7 mouse cellular contexts compared by ENCODE assay signal in the genomic region with DNA sequence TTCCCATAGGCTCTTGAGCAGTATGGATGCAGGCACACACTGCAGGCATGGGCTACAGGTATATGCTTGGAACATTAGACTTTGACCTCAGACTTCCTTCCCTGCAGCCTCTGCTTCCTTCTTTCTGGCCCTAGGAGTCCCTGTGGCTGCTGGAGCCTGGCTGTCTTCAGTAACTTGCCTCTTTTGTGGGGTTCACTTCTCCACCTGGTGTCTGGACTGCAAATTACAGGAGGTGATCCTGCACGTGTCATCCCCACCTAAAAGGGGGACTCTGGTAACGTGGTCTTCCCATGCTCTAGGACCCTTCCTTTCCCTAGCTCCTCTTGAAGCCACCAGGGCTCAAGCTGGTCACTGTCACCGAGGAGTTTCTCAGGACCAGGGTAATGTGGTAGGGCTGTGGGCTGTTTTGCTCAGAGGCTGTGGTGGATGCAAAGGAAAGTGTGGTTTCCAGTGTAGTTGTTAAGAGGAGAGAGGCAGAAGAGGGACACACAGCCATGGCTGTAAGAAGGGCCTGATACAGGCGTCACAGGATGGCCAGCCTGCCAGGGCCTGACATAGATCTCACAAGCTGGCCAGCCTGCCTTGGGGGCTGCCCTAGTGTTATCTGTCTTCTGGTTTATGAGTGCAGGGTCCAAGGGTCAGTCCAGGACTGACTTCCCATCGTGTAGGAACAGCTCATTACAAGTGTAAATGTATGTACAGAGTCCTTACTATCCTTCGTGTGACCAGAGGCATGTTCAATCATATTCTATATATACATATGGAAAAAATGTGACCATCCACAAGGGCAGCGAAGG. TPM values are rescaled to one million over a fixed set of nuclear protein-coding genes. Genes with fewer than 3 reads are reported as not detected.
DNase-seq lines count a peak whose midpoint lies in the region; ATAC-seq lines count a peak whose summit lies in the region.

No protein-coding gene starts in this region.

- no peaks in the 10 kb centered on the region for H3K27me3 ChIP-seq in neural tube, embryonic 14.5 days (ENCODE audit: control insufficient read depth, insufficient read depth, low read length)
- no peaks in the 10 kb centered on the region for H3K27me3 ChIP-seq in neural tube, embryonic 15.5 days (replicated peaks)
- no peaks in the 10 kb centered on the region for H3K27me3 ChIP-seq in erythroblast, embryonic 14.5 days (ENCODE audit: control insufficient read depth)
- no peaks in the 10 kb centered on the region for H3K27me3 ChIP-seq in megakaryocyte, embryonic 14.5 days (replicated peaks)

- H3K9ac ChIP-seq in neural tube, embryonic 14.5 days (replicated peaks; ENCODE audit: low read depth, low read length) = no peak overlapping the region
- no peak overlapping the region for H3K9ac ChIP-seq in neural tube, embryonic 15.5 days (replicated peaks)

- H3K36me3 ChIP-seq in neural tube, embryonic 14.5 days (ENCODE audit: control insufficient read depth, insufficient read depth, low read length) = no peaks in the 10 kb centered on the region
- no peaks in the 10 kb centered on the region for H3K36me3 ChIP-seq in neural tube, embryonic 15.5 days
- H3K36me3 ChIP-seq in erythroblast, embryonic 14.5 days (ENCODE audit: control insufficient read depth) = no peaks in the 10 kb centered on the region
- no peaks in the 10 kb centered on the region for H3K36me3 ChIP-seq in megakaryocyte, embryonic 14.5 days (replicated peaks; ENCODE audit: low read length)

- peak; percentile 39; the same call in 1 of the 2 replicates for ATAC-seq in neural tube, embryonic 14.5 days (ENCODE audit: low read depth)
- ATAC-seq in neural tube, embryonic 15.5 days (ENCODE audit: low FRiP score) = no peak

- H3K4me3 ChIP-seq in neural tube, embryonic 14.5 days (ENCODE audit: low read depth, low read length) = no peak overlapping the region
- H3K4me3 ChIP-seq in neural tube, embryonic 15.5 days (replicated peaks) = no peak overlapping the region
- H3K4me3 ChIP-seq in erythroblast, embryonic 14.5 days (replicated peaks) = peak overlapping the region; percentile 32
- peak overlapping the region; percentile 73 for H3K4me3 ChIP-seq in megakaryocyte, embryonic 14.5 days (replicated peaks)

- peaks cover 3% of the 10 kb centered on the region; the same call in 1 of the 2 replicates for H3K4me1 ChIP-seq in neural tube, embryonic 14.5 days (ENCODE audit: control insufficient read depth, insufficient read depth, low read length)
- 0 out of 2 replicates have a peak, but pooled peaks cover 4% of the 10 kb centered on the region for H3K4me1 ChIP-seq in neural tube, embryonic 15.5 days
- H3K4me1 ChIP-seq in erythroblast, embryonic 14.5 days (ENCODE audit: control insufficient read depth) = peaks cover 47% of the 10 kb centered on the region
- peaks cover 55% of the 10 kb centered on the region for H3K4me1 ChIP-seq in megakaryocyte, embryonic 14.5 days

- H3K9me3 ChIP-seq in neural tube, embryonic 14.5 days (ENCODE audit: control insufficient read depth, low read length) = no peaks in the 10 kb centered on the region
- H3K9me3 ChIP-seq in neural tube, embryonic 15.5 days (replicated peaks) = no peaks in the 10 kb centered on the region
- no peaks in the 10 kb centered on the region for H3K9me3 ChIP-seq in erythroblast, embryonic 14.5 days (ENCODE audit: control insufficient read depth, low read length)
- no peaks in the 10 kb centered on the region for H3K9me3 ChIP-seq in megakaryocyte, embryonic 14.5 days

- no peak overlapping the region for H3K27ac ChIP-seq in neural tube, embryonic 14.5 days (ENCODE audit: low read depth, low read length)
- no peak overlapping the region for H3K27ac ChIP-seq in neural tube, embryonic 15.5 days (replicated peaks)

- DNase-seq in adrenal gland, postnatal 25 days = peak; percentile 19
- DNase-seq in kidney, postnatal 36 days = peak; percentile 36 to 67
- DNase-seq in urinary bladder, postnatal 10 days (ENCODE audit: low spot score) = no peak

- no peak overlapping the region for H3K4me2 ChIP-seq in neural tube, embryonic 14.5 days (ENCODE audit: low read depth, low read length)
- no peak overlapping the region for H3K4me2 ChIP-seq in neural tube, embryonic 15.5 days

- 65% methylated on average over 7 of the region's 7 CpGs for WGBS in neural tube, embryonic 14.5 days
- WGBS in neural tube, embryonic 15.5 days = 64% methylated on average over 7 of the region's 7 CpGs

RNA-seq across cellular contexts. Expression of a gene that starts 59.6 kb away (rescaled TPM):
- 2.0 and 2.8 TPM in 2 replicates for polyA plus RNA-seq in neural tube, embryonic 14.5 days (2014; fragmentation: Nextera tagmentation; extraction: Ambion mirVana)
- 1.9 and 6.0 TPM in 2 replicates for polyA plus RNA-seq in neural tube, embryonic 15.5 days (2015; fragmentation: Nextera tagmentation; extraction: Ambion mirVana)
- 147 and 157 TPM in 2 replicates for total RNA-seq in adrenal gland, postnatal 25 days (2021)
- polyA plus RNA-seq in erythroblast, embryonic 14.5 days (2012) = 0.16 and 0.17 TPM in 2 replicates
- polyA plus RNA-seq in megakaryocyte, embryonic 14.5 days (2012; ENCODE audit: insufficient read depth, low replicate concordance) = 2.8 TPM in 1 of 2 replicates, not detected in the other

Comparison
In these comparisons a context has a peak if more than half of its experiments do, and no peak if none do; other contexts are left out.
1. H3K4me3 ChIP-seq: peak in erythroblast, embryonic 14.5 days (single experiment) and megakaryocyte, embryonic 14.5 days (single experiment); none in neural tube, embryonic 14.5 days (single experiment) and neural tube, embryonic 15.5 days (single experiment).